Mouse (Mus musculus) myocyte (in vitro differentiated cells): Measurements from ENCODE around the gene Nr3c2.

ENCODE experiments used
- CEBPB ChIP-seq: IDR thresholded peaks from 2 replicates; pipeline ENCODE4 v1.6.1; 2011; ENCODE audit warnings: mild to moderate bottlenecking, moderate library complexity; ENCODE audit not compliant: poor library complexity, insufficient read depth, severe bottlenecking
- E2F4 ChIP-seq: IDR thresholded peaks from one replicate; pipeline ENCODE4 v1.6.1; 2011; ENCODE audit warnings: mild to moderate bottlenecking, control low read depth, moderate library complexity; ENCODE audit not compliant: insufficient read depth
- MYOD1 ChIP-seq, 3 experiments: IDR thresholded peaks; one replicate each; pipeline ENCODE4 v1.6.1; 2011; ENCODE audit warnings: control low read depth in 2 of 3, low read depth in 2 of 3, mild to moderate bottlenecking in 2 of 3, moderate library complexity in 1 of 3; ENCODE audit not compliant: insufficient read length in 2 of 3, control insufficient read depth in 1 of 3
- MYOG ChIP-seq, 3 experiments: IDR thresholded peaks; one replicate each; pipeline ENCODE4 v1.6.1; 2011; ENCODE audit warnings: control low read depth in 2 of 3, low read depth in 2 of 3, mild to moderate bottlenecking in 2 of 3; ENCODE audit not compliant: insufficient read length in 2 of 3, control insufficient read depth in 1 of 3, insufficient read depth in 1 of 3
- POLR2A ChIP-seq: IDR thresholded peaks from one replicate; pipeline ENCODE4 v1.6.1; 2011; ENCODE audit warnings: low read depth, mild to moderate bottlenecking, control low read depth, moderate library complexity; ENCODE audit not compliant: insufficient read length
- POLR2AphosphoS2 ChIP-seq: IDR thresholded peaks from one replicate; pipeline ENCODE4 v1.6.1; 2011; ENCODE audit warnings: low read depth, control low read depth; ENCODE audit not compliant: insufficient read length
- SRF ChIP-seq: IDR thresholded peaks from one replicate; pipeline ENCODE4 v1.6.1; 2011; ENCODE audit warnings: low read depth; ENCODE audit not compliant: control insufficient read depth, insufficient read length
- USF1 ChIP-seq: IDR thresholded peaks from one replicate; pipeline ENCODE4 v1.6.1; 2011; ENCODE audit warnings: low read depth, mild to moderate bottlenecking, control low read depth, moderate library complexity

DNA sequence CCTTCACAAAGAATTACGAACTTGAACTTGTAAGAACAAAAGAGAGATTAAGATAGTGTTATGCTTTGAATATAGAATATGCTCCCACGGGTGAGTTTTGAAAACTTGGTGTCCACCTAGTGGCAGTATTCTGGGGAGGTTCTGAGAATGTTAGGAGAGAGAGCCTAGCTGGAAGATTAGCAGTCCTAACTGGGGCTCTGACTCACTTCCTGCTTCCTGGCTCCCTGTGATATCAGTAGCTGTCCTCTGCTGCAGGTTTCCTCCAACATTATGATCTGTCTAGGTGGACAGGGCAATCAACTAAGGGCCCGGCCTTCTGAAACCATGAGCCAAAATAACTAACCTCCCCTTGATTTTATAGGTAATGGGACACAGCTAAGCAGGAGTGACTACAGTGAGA is 385.2 kb downstream of the Nr3c2 start:
- TF ChIP-seq CEBPB (no peak), POLR2A (no peak), MYOG (IDR thresholded peaks at IDR 0.05; ENCODE audit: control insufficient read depth in 1 of 3, insufficient read depth in 1 of 3, insufficient read length in 2 of 3, low read depth in 2 of 3) (no peak), POLR2AphosphoS2 (no peak), E2F4 (no peak), SRF (no peak), MYOD1 (IDR thresholded peaks at IDR 0.05; ENCODE audit: control insufficient read depth in 1 of 3, insufficient read length in 2 of 3, low read depth in 2 of 3) (no peak), USF1 (no peak)
